Mouse (Mus musculus) urinary bladder, postnatal 0 days (tissue): ENCODE data around the gene Dnajc27. TPM values are rescaled to one million over a fixed set of nuclear protein-coding genes. Genes with fewer than 3 reads are reported as not detected.

Experiments used
- polyA plus RNA-seq: library from polyadenylated mRNA; unstranded; fragments of >200 nt; fragmentation: Nextera tagmentation; extraction: Ambion mirVana; gene quantifications from 2 replicates; pipeline ENCODE4 v1.2.1, GENCODE M21; 2015

Dnajc27 gene
- polyA plus RNA-seq, result 3.3 and 3.4 TPM in 2 replicates

GRCm38 (mm10) chr12:4082132-4083001, at the start of gene Dnajc27:
Gene Dnajc27, plus strand, starts transcription at chr12:4082583.

GRCm38 (mm10) chr12:4038061-4039041, 44.0 kb upstream of the Dnajc27 start, which contains the start of gene Efr3b:
Gene Efr3b, minus strand, starts transcription at chr12:4038915.

GRCm38 (mm10) chr12:4132941-4133846, 50.8 kb downstream of the Dnajc27 start, which contains the start of gene Adcy3:
Gene Adcy3, plus strand, starts transcription at chr12:4133103.

Other genes starting within 250 kb of the Dnajc27 start
- 0.82 and 0.90 TPM in 2 replicates for gene Pomc, start 127.6 kb upstream of the Dnajc27 start, polyA plus RNA-seq
- gene Efr3b, start 43.7 kb upstream of the Dnajc27 start, polyA plus RNA-seq, result 0.42 and 0.54 TPM in 2 replicates
- 3.5 and 4.1 TPM in 2 replicates for gene Adcy3, start 50.5 kb downstream of the Dnajc27 start, polyA plus RNA-seq
- gene Ptrhd1, start 151.4 kb downstream of the Dnajc27 start, polyA plus RNA-seq, result 4.4 and 4.8 TPM in 2 replicates
- gene Cenpo, start 151.7 kb downstream of the Dnajc27 start, polyA plus RNA-seq, result 4.3 and 5.7 TPM in 2 replicates